Mouse (Mus musculus): ENCODE measurements around the gene Ankrd66. TPM values are rescaled to one million over a fixed set of nuclear protein-coding genes. Genes with fewer than 3 reads are reported as not detected.

The Ankrd66 gene
- polyA plus RNA-seq, 1 experiment: 0.06 TPM

DNA sequence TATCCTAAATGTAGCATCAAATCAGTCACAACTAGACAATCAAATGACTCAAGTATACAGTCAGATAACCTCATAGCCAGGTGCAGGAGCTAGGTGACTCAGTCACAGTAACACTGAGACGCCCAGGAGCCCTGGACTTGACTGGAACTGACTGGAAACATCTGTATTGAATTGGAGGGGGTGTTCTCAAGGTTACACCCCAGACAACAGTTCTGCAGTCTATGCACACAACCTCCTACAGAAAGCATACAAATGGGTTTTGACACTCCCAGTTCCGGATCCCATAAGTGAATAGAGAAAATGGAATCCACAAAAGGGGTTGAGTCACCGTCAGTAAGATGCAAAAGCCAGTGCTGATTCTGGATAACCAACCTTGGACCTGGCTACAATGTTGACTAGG, 15.2 kb upstream of the Ankrd66 start:
- H3K4me1 ChIP-seq (ENCODE audit: control insufficient read depth, insufficient read depth, insufficient read length): peaks cover 9% of the 10 kb centered on the region; the same call in 1 of the 2 replicates
- H3K36me3 ChIP-seq (ENCODE audit: control insufficient read depth, insufficient read depth, low read length): no peaks in the 10 kb centered on the region
- TF ChIP-seq CTCF (IDR thresholded peaks at IDR 0.05; ENCODE audit: extremely low read depth, insufficient read depth, insufficient read length, insufficient replicate concordance): no peak
- TF ChIP-seq POLR2A (IDR thresholded peaks at IDR 0.05; ENCODE audit: low read depth, low read length): no peak
- no peak overlapping the region for H3K4me3 ChIP-seq (ENCODE audit: extremely low read depth, insufficient read depth, insufficient read length)
- WGBS: 87% methylated on average over 3 of the region's 3 CpGs
- H3K27ac ChIP-seq (ENCODE audit: insufficient read depth, low read length): no peak overlapping the region
- no peaks in the 10 kb centered on the region for H3K27me3 ChIP-seq (ENCODE audit: control insufficient read depth, insufficient read depth, low read length)
- DNase-seq (ENCODE audit: low read depth in 1 of 2, low spot score in 2 of 2): no peak

DNA sequence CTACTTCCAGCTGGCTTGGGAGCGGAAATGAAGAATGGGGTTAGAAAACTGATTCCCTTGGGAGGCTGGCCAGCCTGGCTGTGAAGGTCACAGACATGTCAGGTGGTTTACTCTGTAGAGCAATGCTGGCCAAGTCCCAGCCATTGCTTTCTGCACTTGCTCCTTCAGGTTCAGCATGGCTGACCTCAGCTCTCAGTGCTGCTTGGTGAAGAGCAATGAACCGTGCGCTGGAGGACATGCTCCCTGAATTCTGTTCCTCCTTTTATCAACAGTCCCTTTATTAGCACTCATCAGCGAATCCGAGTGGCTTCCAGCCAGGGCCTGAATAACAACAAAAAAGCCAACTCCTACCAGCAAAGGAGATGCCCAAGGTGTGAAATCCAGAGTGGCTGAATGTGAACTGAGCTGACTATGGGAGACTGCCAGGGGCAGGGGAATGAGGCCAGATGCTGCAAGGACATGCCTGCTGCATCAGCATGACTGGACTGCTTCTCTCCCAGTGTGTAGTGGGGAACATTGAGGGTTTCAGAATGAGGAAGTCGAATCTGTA, 14.2 kb upstream of the Ankrd66 start:
- H3K36me3 ChIP-seq (ENCODE audit: control insufficient read depth, insufficient read depth, low read length): no peaks in the 10 kb centered on the region
- TF ChIP-seq CTCF (IDR thresholded peaks at IDR 0.05; ENCODE audit: extremely low read depth, insufficient read depth, insufficient read length, insufficient replicate concordance) (no peak), POLR2A (IDR thresholded peaks at IDR 0.05; ENCODE audit: low read depth, low read length) (no peak)
- H3K27ac ChIP-seq (ENCODE audit: insufficient read depth, low read length): peak overlapping the region; percentile 46
- peaks cover 9% of the 10 kb centered on the region; the same call in 1 of the 2 replicates for H3K4me1 ChIP-seq (ENCODE audit: control insufficient read depth, insufficient read depth, insufficient read length)
- no peaks in the 10 kb centered on the region for H3K27me3 ChIP-seq (ENCODE audit: control insufficient read depth, insufficient read depth, low read length)
- WGBS: 23% methylated on average over 6 of the region's 6 CpGs
- DNase-seq (ENCODE audit: low read depth in 1 of 2, low spot score in 2 of 2): peak in 1 of 2 experiments; percentile 10
- no peak overlapping the region for H3K4me3 ChIP-seq (ENCODE audit: extremely low read depth, insufficient read depth, insufficient read length)

DNA sequence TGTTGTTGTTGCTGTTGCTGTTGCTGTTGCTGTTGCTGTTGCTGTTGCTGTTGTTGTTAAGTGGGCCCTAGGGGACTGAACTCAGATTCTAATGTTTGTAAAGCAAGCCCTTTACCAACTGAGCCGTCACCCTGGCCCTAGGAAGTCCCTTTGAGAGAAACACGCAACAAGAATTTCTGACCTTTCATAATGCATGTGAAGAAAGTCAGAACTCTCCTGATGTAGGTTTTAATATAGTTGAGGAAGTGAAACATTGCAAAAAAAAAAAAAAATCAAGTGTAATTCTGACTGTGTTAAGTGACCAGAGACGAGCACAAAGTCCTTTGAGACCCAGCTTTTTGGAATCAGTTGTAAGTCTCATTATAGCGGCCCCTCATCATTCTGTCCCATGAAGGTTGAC, 13.7 kb upstream of the Ankrd66 start:
- H3K27me3 ChIP-seq (ENCODE audit: control insufficient read depth, insufficient read depth, low read length): no peaks in the 10 kb centered on the region
- peaks cover 9% of the 10 kb centered on the region; the same call in 1 of the 2 replicates for H3K4me1 ChIP-seq (ENCODE audit: control insufficient read depth, insufficient read depth, insufficient read length)
- TF ChIP-seq CTCF (IDR thresholded peaks at IDR 0.05; ENCODE audit: extremely low read depth, insufficient read depth, insufficient read length, insufficient replicate concordance) (no peak), POLR2A (IDR thresholded peaks at IDR 0.05; ENCODE audit: low read depth, low read length) (no peak)
- no peak overlapping the region for H3K4me3 ChIP-seq (ENCODE audit: extremely low read depth, insufficient read depth, insufficient read length)
- DNase-seq (ENCODE audit: low read depth in 1 of 2, low spot score in 2 of 2): no peak
- no peaks in the 10 kb centered on the region for H3K36me3 ChIP-seq (ENCODE audit: control insufficient read depth, insufficient read depth, low read length)
- 33% methylated on average over 4 of the region's 4 CpGs for WGBS
- H3K27ac ChIP-seq (ENCODE audit: insufficient read depth, low read length): peak overlapping the region; percentile 46

DNA sequence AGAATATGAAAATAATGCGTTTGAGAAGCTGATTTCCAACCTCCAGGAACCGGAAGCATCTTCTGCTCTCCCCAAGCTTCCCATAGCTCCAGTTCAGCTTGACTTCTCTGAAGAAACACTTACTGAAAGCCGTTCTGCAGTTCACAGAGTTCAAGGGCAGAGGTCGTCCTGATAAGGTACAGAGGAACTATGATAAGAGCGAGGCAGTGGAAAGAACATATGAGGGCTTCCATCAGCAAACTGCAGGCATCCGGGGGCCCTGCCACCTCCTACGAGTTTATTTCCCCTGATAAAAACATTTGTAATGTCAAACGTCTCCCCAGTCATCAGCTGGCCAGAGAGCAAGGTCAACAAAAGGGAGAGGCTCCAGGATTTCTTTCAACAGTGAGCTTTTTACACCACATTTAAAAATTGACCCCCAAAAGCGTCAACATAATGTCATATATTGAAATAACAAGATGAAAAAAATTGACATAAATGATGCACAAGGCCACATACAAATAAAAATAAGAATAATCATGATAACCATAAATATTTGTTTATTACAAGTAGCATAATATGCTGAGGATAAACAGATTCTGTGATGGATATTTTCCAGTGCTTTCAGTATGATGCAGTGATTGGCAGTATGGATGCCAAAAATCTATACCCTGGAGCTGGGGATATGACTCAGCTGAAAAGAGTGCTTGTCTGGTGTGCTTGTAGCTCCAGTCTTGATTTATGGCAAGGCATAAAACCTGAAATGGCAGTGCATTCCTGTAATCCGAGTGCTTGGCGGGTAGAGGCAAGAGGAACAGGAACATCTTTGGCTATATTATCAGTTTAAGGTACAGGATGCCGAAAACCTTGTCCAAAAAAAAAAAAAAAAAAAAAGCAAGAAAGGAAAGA, 11.3 kb upstream of the Ankrd66 start:
- Histone ChIP-seq H3K36me3 (ENCODE audit: control insufficient read depth, insufficient read depth, low read length) (no peaks in the 10 kb centered on the region), H3K27ac (ENCODE audit: insufficient read depth, low read length) (no peak overlapping the region), H3K27me3 (ENCODE audit: control insufficient read depth, insufficient read depth, low read length) (no peaks in the 10 kb centered on the region), H3K4me3 (ENCODE audit: extremely low read depth, insufficient read depth, insufficient read length) (no peak overlapping the region), H3K4me1 (ENCODE audit: control insufficient read depth, insufficient read depth, insufficient read length) (peaks cover 9% of the 10 kb centered on the region; the same call in 1 of the 2 replicates)
- TF ChIP-seq POLR2A (IDR thresholded peaks at IDR 0.05; ENCODE audit: low read depth, low read length) (no peak), CTCF (IDR thresholded peaks at IDR 0.05; ENCODE audit: extremely low read depth, insufficient read depth, insufficient read length, insufficient replicate concordance) (no peak)
- 47% methylated on average over 12 of the region's 12 CpGs for WGBS
- DNase-seq (ENCODE audit: low read depth in 1 of 2, low spot score in 2 of 2): no peak

DNA sequence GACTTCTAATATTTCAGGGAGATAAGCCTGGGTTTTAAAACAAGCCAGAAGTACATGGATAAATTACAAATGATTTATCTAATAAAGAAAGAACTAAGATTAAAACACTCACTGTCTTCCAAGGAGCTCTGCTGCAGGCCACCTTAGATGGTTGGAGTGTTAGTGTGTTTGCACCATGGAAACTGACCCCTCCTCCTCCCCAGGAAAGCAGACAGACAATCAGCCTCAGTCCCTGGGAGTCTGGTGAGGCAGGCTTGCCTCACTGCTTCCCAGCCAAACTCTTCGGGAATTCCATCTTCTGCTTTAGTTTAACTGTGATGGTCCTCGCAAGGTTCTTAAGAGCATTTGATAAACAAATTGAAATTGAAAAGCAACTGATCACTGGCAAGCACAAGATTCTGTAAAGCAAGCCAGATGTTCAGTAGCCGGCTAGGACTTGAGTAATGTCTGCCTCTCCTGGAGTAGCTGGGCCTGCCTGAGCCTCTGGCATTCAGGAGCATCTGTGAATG, 7.7 kb upstream of the Ankrd66 start:
- no peaks in the 10 kb centered on the region for H3K4me1 ChIP-seq (ENCODE audit: control insufficient read depth, insufficient read depth, insufficient read length)
- H3K27me3 ChIP-seq (ENCODE audit: control insufficient read depth, insufficient read depth, low read length): no peaks in the 10 kb centered on the region
- H3K27ac ChIP-seq (ENCODE audit: insufficient read depth, low read length): no peak overlapping the region
- no peaks in the 10 kb centered on the region for H3K36me3 ChIP-seq (ENCODE audit: control insufficient read depth, insufficient read depth, low read length)
- DNase-seq (ENCODE audit: low read depth in 1 of 2, low spot score in 2 of 2): no peak
- WGBS: 93% methylated on average over 3 of the region's 3 CpGs
- H3K4me3 ChIP-seq (ENCODE audit: extremely low read depth, insufficient read depth, insufficient read length): no peak overlapping the region
- TF ChIP-seq CTCF (IDR thresholded peaks at IDR 0.05; ENCODE audit: extremely low read depth, insufficient read depth, insufficient read length, insufficient replicate concordance): no peak
- no peak for TF ChIP-seq POLR2A (IDR thresholded peaks at IDR 0.05; ENCODE audit: low read depth, low read length)

DNA sequence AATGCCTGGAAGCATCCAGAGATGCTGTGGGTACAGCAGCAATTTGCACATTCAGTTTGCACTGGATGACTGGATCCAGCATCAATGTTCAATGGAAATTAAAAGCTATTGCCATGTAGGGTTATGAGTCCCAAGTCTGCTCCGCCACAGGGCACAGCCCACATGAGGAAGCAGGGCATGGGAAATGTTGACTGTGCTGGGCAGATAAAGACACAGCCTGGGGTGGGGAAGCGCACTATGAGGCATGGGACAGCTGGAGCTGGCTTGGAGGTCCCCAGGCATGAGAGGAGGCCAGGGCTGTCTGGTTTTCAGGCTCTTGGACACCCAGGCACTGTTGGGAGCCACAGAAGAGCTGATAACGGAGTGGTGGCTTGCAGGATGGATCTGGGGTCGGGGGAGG, 601 bp upstream of the Ankrd66 start:
- no peaks in the 10 kb centered on the region for H3K27me3 ChIP-seq (ENCODE audit: control insufficient read depth, insufficient read depth, low read length)
- H3K4me1 ChIP-seq (ENCODE audit: control insufficient read depth, insufficient read depth, insufficient read length): no peaks in the 10 kb centered on the region
- TF ChIP-seq CTCF (IDR thresholded peaks at IDR 0.05; ENCODE audit: extremely low read depth, insufficient read depth, insufficient read length, insufficient replicate concordance) (no peak), POLR2A (IDR thresholded peaks at IDR 0.05; ENCODE audit: low read depth, low read length) (no peak)
- H3K27ac ChIP-seq (ENCODE audit: insufficient read depth, low read length): no peak overlapping the region
- DNase-seq (ENCODE audit: low read depth in 1 of 2, low spot score in 2 of 2): no peak
- WGBS: 81% methylated on average over 4 of the region's 4 CpGs
- no peaks in the 10 kb centered on the region for H3K36me3 ChIP-seq (ENCODE audit: control insufficient read depth, insufficient read depth, low read length)
- no peak overlapping the region for H3K4me3 ChIP-seq (ENCODE audit: extremely low read depth, insufficient read depth, insufficient read length)

All from spleen, adult 2 months (tissue).